Mouse (Mus musculus) myocyte (in vitro differentiated cells): ENCODE data around the gene Itgb8. TPM values are rescaled to one million over a fixed set of nuclear protein-coding genes. Genes with fewer than 3 reads are reported as not detected.

Source experiments
- H3K27me3 ChIP-seq: one replicate; pipeline ENCODE4 v1.6.1; 2011; ENCODE audit not compliant: control insufficient read depth, insufficient read depth, insufficient read length
- H3K36me3 ChIP-seq: one replicate; pipeline ENCODE4 v1.6.1; 2011; ENCODE audit not compliant: control insufficient read depth, insufficient read depth
- H3K4me2 ChIP-seq: one replicate; pipeline ENCODE4 v1.6.1; 2011; ENCODE audit warnings: low read depth, control low read depth
- H3K4me3 ChIP-seq: one replicate; pipeline ENCODE4 v1.5.1; 2011; ENCODE audit warnings: mild to moderate bottlenecking, control low read depth, moderate library complexity
- H3K79me2 ChIP-seq: one replicate; pipeline ENCODE4 v1.6.1; 2011; ENCODE audit not compliant: control insufficient read depth, insufficient read depth
- H3ac ChIP-seq: one replicate; pipeline ENCODE4 v1.6.1; 2011; ENCODE audit not compliant: control insufficient read depth, insufficient read length
- CEBPB ChIP-seq: IDR thresholded peaks from 2 replicates; pipeline ENCODE4 v1.6.1; 2011; ENCODE audit warnings: mild to moderate bottlenecking, moderate library complexity; ENCODE audit not compliant: poor library complexity, insufficient read depth, severe bottlenecking
- E2F4 ChIP-seq: IDR thresholded peaks from one replicate; pipeline ENCODE4 v1.6.1; 2011; ENCODE audit warnings: mild to moderate bottlenecking, control low read depth, moderate library complexity; ENCODE audit not compliant: insufficient read depth
- MAX ChIP-seq: IDR thresholded peaks from one replicate; pipeline ENCODE4 v1.6.1; 2011; ENCODE audit warnings: low read depth, mild to moderate bottlenecking, control low read depth
- MYOD1 ChIP-seq, 3 experiments: IDR thresholded peaks; one replicate each; pipeline ENCODE4 v1.6.1; 2011; ENCODE audit warnings: control low read depth in 2 of 3, low read depth in 2 of 3, mild to moderate bottlenecking in 2 of 3, moderate library complexity in 1 of 3; ENCODE audit not compliant: insufficient read length in 2 of 3, control insufficient read depth in 1 of 3
- MYOG ChIP-seq, 3 experiments: IDR thresholded peaks; one replicate each; pipeline ENCODE4 v1.6.1; 2011; ENCODE audit warnings: control low read depth in 2 of 3, low read depth in 2 of 3, mild to moderate bottlenecking in 2 of 3; ENCODE audit not compliant: insufficient read length in 2 of 3, control insufficient read depth in 1 of 3, insufficient read depth in 1 of 3
- POLR2A ChIP-seq: IDR thresholded peaks from one replicate; pipeline ENCODE4 v1.6.1; 2011; ENCODE audit warnings: low read depth, mild to moderate bottlenecking, control low read depth, moderate library complexity; ENCODE audit not compliant: insufficient read length
- POLR2AphosphoS2 ChIP-seq: IDR thresholded peaks from one replicate; pipeline ENCODE4 v1.6.1; 2011; ENCODE audit warnings: low read depth, control low read depth; ENCODE audit not compliant: insufficient read length
- REST ChIP-seq: IDR thresholded peaks from one replicate; pipeline ENCODE4 v1.6.1; 2011; ENCODE audit warnings: mild to moderate bottlenecking, control low read depth, moderate library complexity; ENCODE audit not compliant: insufficient read depth, insufficient read length
- SRF ChIP-seq: IDR thresholded peaks from one replicate; pipeline ENCODE4 v1.6.1; 2011; ENCODE audit warnings: low read depth; ENCODE audit not compliant: control insufficient read depth, insufficient read length
- TCF12 ChIP-seq: IDR thresholded peaks from one replicate; pipeline ENCODE4 v1.6.1; 2011; ENCODE audit warnings: mild to moderate bottlenecking, control low read depth; ENCODE audit not compliant: poor library complexity, insufficient read depth, severe bottlenecking
- TCF3 ChIP-seq: IDR thresholded peaks from one replicate; pipeline ENCODE4 v1.6.1; 2011; ENCODE audit warnings: low read depth, control low read depth; ENCODE audit not compliant: insufficient read length
- USF1 ChIP-seq: IDR thresholded peaks from one replicate; pipeline ENCODE4 v1.6.1; 2011; ENCODE audit warnings: low read depth, mild to moderate bottlenecking, control low read depth, moderate library complexity
- polyA plus RNA-seq: library from polyadenylated mRNA; unstranded; fragments of >200 nt; fragmentation: generic; extraction: Trizol; gene quantifications from one replicate; pipeline ENCODE4 v1.2.1, GENCODE M21; 2012; ENCODE audit warnings: missing spikeins

The Itgb8 gene
- polyA plus RNA-seq, 1 experiment, result 0.66 TPM

GRCm38 (mm10) chr12:119224699-119225098, 13.9 kb downstream of the Itgb8 start:
- TF ChIP-seq CEBPB, result no peak
- TF ChIP-seq E2F4, result no peak
- TF ChIP-seq REST, result no peak
- no peak for TF ChIP-seq POLR2A
- no peak for TF ChIP-seq MYOD1 (IDR thresholded peaks at IDR 0.05; ENCODE audit: control insufficient read depth in 1 of 3, insufficient read length in 2 of 3, low read depth in 2 of 3)
- no peak for TF ChIP-seq MYOG (IDR thresholded peaks at IDR 0.05; ENCODE audit: control insufficient read depth in 1 of 3, insufficient read depth in 1 of 3, insufficient read length in 2 of 3, low read depth in 2 of 3)
- Histone ChIP-seq H3K27me3 (no peaks in the 10 kb centered on the region), H3ac (no peak overlapping the region), H3K4me2 (no peak overlapping the region), H3K4me3 (no peak overlapping the region), H3K36me3 (no peaks in the 10 kb centered on the region), H3K79me2 (no peaks in the 10 kb centered on the region)

GRCm38 (mm10) chr12:119219409-119219808, 19.2 kb downstream of the Itgb8 start:
- Histone ChIP-seq H3K4me2 (no peak overlapping the region), H3K36me3 (no peaks in the 10 kb centered on the region), H3K27me3 (no peaks in the 10 kb centered on the region), H3K4me3 (no peak overlapping the region), H3ac (no peak overlapping the region), H3K79me2 (no peaks in the 10 kb centered on the region)
- TF ChIP-seq E2F4 (no peak), MYOD1 (IDR thresholded peaks at IDR 0.05; ENCODE audit: control insufficient read depth in 1 of 3, insufficient read length in 2 of 3, low read depth in 2 of 3) (no peak), POLR2A (no peak), MYOG (IDR thresholded peaks at IDR 0.05; ENCODE audit: control insufficient read depth in 1 of 3, insufficient read depth in 1 of 3, insufficient read length in 2 of 3, low read depth in 2 of 3) (no peak), SRF (no peak), USF1 (no peak), POLR2AphosphoS2 (no peak), MAX (no peak), TCF12 (no peak)

- Histone ChIP-seq H3ac (no peak overlapping the region), H3K4me3 (no peak overlapping the region), H3K4me2 (no peak overlapping the region), H3K36me3 (no peaks in the 10 kb centered on the region), H3K79me2 (no peaks in the 10 kb centered on the region), H3K27me3 (no peaks in the 10 kb centered on the region)
- TF ChIP-seq USF1, result peak; percentile 56
- no peak for TF ChIP-seq REST
These were observed 20.8 kb downstream of the Itgb8 start for GRCm38 (mm10) chr12:119217700-119218265.

GRCm38 (mm10) chr12:119215225-119215624, 23.4 kb downstream of the Itgb8 start:
- no peaks in the 10 kb centered on the region for H3K27me3 ChIP-seq

GRCm38 (mm10) chr12:119211533-119211932, 27.1 kb downstream of the Itgb8 start:
- no peaks in the 10 kb centered on the region for H3K27me3 ChIP-seq
- no peak overlapping the region for H3ac ChIP-seq
- H3K4me3 ChIP-seq, result no peak overlapping the region
- no peak overlapping the region for H3K4me2 ChIP-seq
- no peaks in the 10 kb centered on the region for H3K79me2 ChIP-seq
- TF ChIP-seq USF1 (no peak), TCF12 (no peak)
- H3K36me3 ChIP-seq, result no peaks in the 10 kb centered on the region

More at GRCm38 (mm10) chr12:119215225-119215624, 23.4 kb downstream of the Itgb8 start:
- Histone ChIP-seq H3K4me2 (no peak overlapping the region), H3K4me3 (no peak overlapping the region), H3K36me3 (no peaks in the 10 kb centered on the region), H3ac (no peak overlapping the region), H3K79me2 (no peaks in the 10 kb centered on the region)
- TF ChIP-seq USF1 (no peak), SRF (no peak), MYOD1 (IDR thresholded peaks at IDR 0.05; ENCODE audit: control insufficient read depth in 1 of 3, insufficient read length in 2 of 3, low read depth in 2 of 3) (no peak), E2F4 (no peak), MYOG (IDR thresholded peaks at IDR 0.05; ENCODE audit: control insufficient read depth in 1 of 3, insufficient read depth in 1 of 3, insufficient read length in 2 of 3, low read depth in 2 of 3) (no peak), CEBPB (peak; percentile 68; the same call in 1 of the 2 replicates)

- Histone ChIP-seq H3K4me3 (no peak overlapping the region), H3ac (no peak overlapping the region), H3K79me2 (no peaks in the 10 kb centered on the region), H3K4me2 (no peak overlapping the region), H3K36me3 (no peaks in the 10 kb centered on the region), H3K27me3 (no peaks in the 10 kb centered on the region)
- TF ChIP-seq POLR2A, result no peak
- TF ChIP-seq MAX, result no peak
- TF ChIP-seq TCF12, result no peak
- no peak for TF ChIP-seq REST
- TF ChIP-seq MYOD1 (IDR thresholded peaks at IDR 0.05; ENCODE audit: control insufficient read depth in 1 of 3, insufficient read length in 2 of 3, low read depth in 2 of 3), result no peak
- no peak for TF ChIP-seq TCF3
- no peak for TF ChIP-seq SRF
These were observed 28.0 kb downstream of the Itgb8 start for GRCm38 (mm10) chr12:119210590-119210989.
